In the genomic region with DNA sequence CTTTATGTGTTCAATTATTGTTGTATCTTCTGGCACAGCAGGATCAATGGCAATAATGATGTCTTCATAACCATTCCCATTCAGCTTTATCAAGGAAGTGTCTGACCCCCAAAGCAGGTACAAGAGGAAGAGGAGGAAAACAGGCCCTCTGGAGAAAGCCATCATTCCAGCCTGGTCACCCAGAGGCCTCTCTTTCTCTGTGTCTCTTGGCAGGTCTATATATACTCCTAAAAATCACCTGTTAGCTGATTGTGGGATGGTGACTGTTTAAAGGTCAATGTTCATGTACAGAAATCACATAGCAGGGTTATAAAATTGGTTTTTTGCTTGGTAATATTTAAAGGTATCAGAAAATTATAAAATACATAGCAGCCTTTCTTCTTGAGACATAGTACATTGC, we compare ENCODE assay signal across 39 mouse cellular contexts. TPM values are rescaled to one million over a fixed set of nuclear protein-coding genes. Genes with fewer than 3 reads are reported as not detected.
"Had no signal": no experiment of that assay in that cellular context is flagged by ENCODE, and none has a peak within 500 bp of the region (broad histone marks: within the 10 kb centered on the region; RNA-seq: fewer than 3 reads in every experiment).

Gene Clca4b (minus strand): TSS at position 195 of the 400 bp plus-strand sequence.

- H3K27ac ChIP-seq: gastrocnemius, adult 2 months; heart, adult 2 months; heart, embryonic 13.5 days; heart, embryonic 15.5 days; hindbrain, embryonic 13.5 days; kidney, embryonic 15.5 days; kidney, postnatal 0 days; left cerebral cortex, adult 2 months; limb, embryonic 10.5 days; limb, embryonic 12.5 days; liver, embryonic 13.5 days had no signal

- H3K27me3 ChIP-seq: heart, embryonic 13.5 days; heart, embryonic 15.5 days; hindbrain, embryonic 13.5 days; kidney, embryonic 15.5 days; limb, embryonic 12.5 days; liver, embryonic 13.5 days had no signal

- H3K4me1 ChIP-seq: heart, embryonic 13.5 days; heart, embryonic 15.5 days; hindbrain, embryonic 13.5 days; kidney, embryonic 15.5 days; limb, embryonic 10.5 days; limb, embryonic 12.5 days; liver, embryonic 13.5 days had no signal

- ATAC-seq: hindbrain, embryonic 16.5 days; inflammation-experienced regulatory T-cells, adult 6 months had no signal

- H3K4me3 ChIP-seq: gastrocnemius, adult 2 months; heart, adult 2 months; heart, embryonic 13.5 days; heart, embryonic 15.5 days; hindbrain, embryonic 13.5 days; kidney, embryonic 15.5 days; left cerebral cortex, adult 2 months; limb, embryonic 10.5 days; limb, embryonic 12.5 days; liver, embryonic 13.5 days had no signal

- DNase-seq: gastrocnemius, adult 2 months; gastrocnemius, postnatal 10 days; gastrocnemius, postnatal 25 days; heart, postnatal 14 days; heart, postnatal 36 days; kidney, adult 11 months; kidney, adult 2 months; kidney, adult 9 months; kidney, postnatal 25 days; kidney, postnatal 4 days; layer of hippocampus, adult 9-11 months; layer of hippocampus, postnatal 36 days; liver; liver, embryonic 13.5 days had no signal

- H3K9ac ChIP-seq: heart, embryonic 13.5 days; heart, embryonic 15.5 days; hindbrain, embryonic 13.5 days; kidney, embryonic 15.5 days; limb, embryonic 12.5 days; liver, embryonic 13.5 days had no signal

- H3K4me2 ChIP-seq: heart, embryonic 11.5 days; heart, embryonic 13.5 days; heart, embryonic 15.5 days; hindbrain, embryonic 13.5 days; kidney, embryonic 15.5 days; limb, embryonic 12.5 days; liver, embryonic 11.5 days; liver, embryonic 13.5 days had no signal

- H3K9me3 ChIP-seq: heart, embryonic 13.5 days; heart, embryonic 15.5 days; hindbrain, embryonic 13.5 days; kidney, embryonic 15.5 days; limb, embryonic 10.5 days; limb, embryonic 12.5 days; liver, embryonic 13.5 days had no signal

- H3K36me3 ChIP-seq: heart, embryonic 13.5 days; heart, embryonic 15.5 days; hindbrain, embryonic 13.5 days; kidney, embryonic 15.5 days; limb, embryonic 10.5 days; limb, embryonic 12.5 days; liver, embryonic 13.5 days had no signal

RNA-seq across cellular contexts. Expression of gene Clca4b, which starts in this region (rescaled TPM):
- total RNA-seq: gastrocnemius, adult 2 months; gastrocnemius, postnatal 10 days; gastrocnemius, postnatal 25 days; gastrocnemius, postnatal 4 days; granulocyte monocyte progenitor cell, adult 5-6 weeks; heart, adult 2 months; heart, postnatal 14 days; heart, postnatal 36 days; hematopoietic stem cell, adult 5-6 weeks; layer of hippocampus, adult 18-20 months; layer of hippocampus, adult 8-10 months; layer of hippocampus, postnatal 14 days; layer of hippocampus, postnatal 36 days; left cerebral cortex, adult 2 months; left cerebral cortex, postnatal 14 days; left cerebral cortex, postnatal 36 days had no signal
- polyA plus RNA-seq: frontal cortex, adult 2 months; heart, adult 2 months; heart, embryonic 11.5 days; heart, embryonic 13.5 days; heart, embryonic 15.5 days; heart, postnatal 0 days; hindbrain, embryonic 11.5 days; hindbrain, embryonic 13.5 days; hindbrain, embryonic 16.5 days; inflammation-experienced regulatory T-cells, adult 6 months; kidney, embryonic 15.5 days; limb, embryonic 10.5 days; limb, embryonic 12.5 days; limb, embryonic 14.5 days; liver, embryonic 11.5 days; liver, embryonic 13.5 days had no signal
